Mouse (Mus musculus): Measurements from ENCODE around the gene Kif6.

Kif6 gene

GRCm38 (mm10) chr17:49788187-49788974 lies 173.4 kb downstream of the Kif6 start:
- DNase-seq (ENCODE audit: extremely low read depth, low read depth), result no peak

- no peak for DNase-seq (ENCODE audit: extremely low read depth, low read depth)
Measured at GRCm38 (mm10) chr17:49791546-49791945, 176.6 kb downstream of the Kif6 start.

GRCm38 (mm10) chr17:49792217-49792743 lies 177.3 kb downstream of the Kif6 start:
- no peak for DNase-seq (ENCODE audit: extremely low read depth, low read depth)

- DNase-seq (ENCODE audit: extremely low read depth, low read depth), result no peak
Measured at GRCm38 (mm10) chr17:49792946-49793345, 178.0 kb downstream of the Kif6 start.

- DNase-seq (ENCODE audit: extremely low read depth, low read depth), result no peak
Measured at GRCm38 (mm10) chr17:49793965-49794364, 179.0 kb downstream of the Kif6 start.

- no peak for DNase-seq (ENCODE audit: extremely low read depth, low read depth)
Measured at GRCm38 (mm10) chr17:49795241-49795640, 180.3 kb downstream of the Kif6 start.

GRCm38 (mm10) chr17:49796116-49796515 lies 181.2 kb downstream of the Kif6 start:
- no peak for DNase-seq (ENCODE audit: extremely low read depth, low read depth)

- no peak for DNase-seq (ENCODE audit: extremely low read depth, low read depth)
Measured at GRCm38 (mm10) chr17:49799168-49799567, 184.2 kb downstream of the Kif6 start.

- DNase-seq (ENCODE audit: extremely low read depth, low read depth), result no peak
Measured at GRCm38 (mm10) chr17:49800157-49800556, 185.2 kb downstream of the Kif6 start.

- no peak for DNase-seq (ENCODE audit: extremely low read depth, low read depth)
Measured at GRCm38 (mm10) chr17:49807461-49807860, 192.5 kb downstream of the Kif6 start.

- DNase-seq (ENCODE audit: extremely low read depth, low read depth), result no peak
Measured at GRCm38 (mm10) chr17:49808712-49809343, 193.9 kb downstream of the Kif6 start.

- no peak for DNase-seq (ENCODE audit: extremely low read depth, low read depth)
Measured at GRCm38 (mm10) chr17:49813893-49814640, 199.1 kb downstream of the Kif6 start.

GRCm38 (mm10) chr17:49816067-49816565 lies 201.2 kb downstream of the Kif6 start:
- DNase-seq (ENCODE audit: extremely low read depth, low read depth), result no peak

GRCm38 (mm10) chr17:49816703-49817102 lies 201.8 kb downstream of the Kif6 start:
- no peak for DNase-seq (ENCODE audit: extremely low read depth, low read depth)

GRCm38 (mm10) chr17:49820203-49820602 lies 205.3 kb downstream of the Kif6 start:
- DNase-seq (ENCODE audit: extremely low read depth, low read depth), result no peak

GRCm38 (mm10) chr17:49824142-49824840 lies 209.4 kb downstream of the Kif6 start:
- DNase-seq (ENCODE audit: extremely low read depth, low read depth), result no peak

GRCm38 (mm10) chr17:49824841-49825450 lies 210.0 kb downstream of the Kif6 start:
- DNase-seq (ENCODE audit: extremely low read depth, low read depth), result no peak

GRCm38 (mm10) chr17:49825831-49826230 lies 210.9 kb downstream of the Kif6 start:
- no peak for DNase-seq (ENCODE audit: extremely low read depth, low read depth)

GRCm38 (mm10) chr17:49831745-49832144 lies 216.8 kb downstream of the Kif6 start:
- DNase-seq (ENCODE audit: extremely low read depth, low read depth), result no peak

GRCm38 (mm10) chr17:49834044-49834545 lies 219.2 kb downstream of the Kif6 start:
- DNase-seq (ENCODE audit: extremely low read depth, low read depth), result no peak
